Mouse (Mus musculus) limb, embryonic 11.5 days (tissue): ENCODE data around the gene Tmem248. TPM values are rescaled to one million over a fixed set of nuclear protein-coding genes. Genes with fewer than 3 reads are reported as not detected.

Experiments used
- ATAC-seq: fragments of 200-750 bp; cut with Nextera tagmentation; 2 replicates; pipeline ENCODE4 v1.8.0; 2017; ENCODE audit warnings: low read depth; ENCODE audit not compliant: insufficient number of reproducible peaks, low FRiP score, low TSS enrichment
- DNase-seq: peaks from one replicate; pipeline ENCODE4 v3.0.0-alpha.2; 2015; ENCODE audit warnings: low spot score
- H3K27ac ChIP-seq: fragments of 300-500 bp; sonication (generic); replicated peaks from 2 replicates; pipeline ENCODE4 v1.5.1; 2014; ENCODE audit warnings: low read depth, mild to moderate bottlenecking, low read length
- H3K27me3 ChIP-seq: fragments of 300-500 bp; sonication (generic); 2 replicates; pipeline ENCODE4 v1.6.1; 2014; ENCODE audit warnings: mild to moderate bottlenecking, low read length, mixed read lengths; ENCODE audit not compliant: control insufficient read depth, insufficient read depth
- H3K36me3 ChIP-seq: fragments of 300-500 bp; sonication (generic); 2 replicates; pipeline ENCODE4 v1.6.1; 2014; ENCODE audit warnings: mild to moderate bottlenecking, low read length, moderate library complexity, mixed read lengths; ENCODE audit not compliant: control insufficient read depth, insufficient read depth
- H3K4me1 ChIP-seq: fragments of 300-500 bp; sonication (generic); 2 replicates; pipeline ENCODE4 v1.6.1; 2014; ENCODE audit warnings: low read length, mixed read lengths; ENCODE audit not compliant: control insufficient read depth, insufficient read depth
- H3K4me2 ChIP-seq: fragments of 300-500 bp; sonication (generic); 2 replicates; pipeline ENCODE4 v1.6.1; 2014; ENCODE audit warnings: low read depth, mild to moderate bottlenecking, moderate library complexity; ENCODE audit not compliant: severe bottlenecking
- H3K4me3 ChIP-seq: fragments of 300-500 bp; sonication (generic); 2 replicates; pipeline ENCODE4 v1.5.1; 2014; ENCODE audit warnings: low read depth, low read length
- H3K9ac ChIP-seq: fragments of 300-500 bp; sonication (generic); 2 replicates; pipeline ENCODE4 v1.6.1; 2014; ENCODE audit warnings: mild to moderate bottlenecking, low read length
- H3K9me3 ChIP-seq: fragments of 300-500 bp; sonication (generic); 2 replicates; pipeline ENCODE4 v1.6.1; 2016; ENCODE audit warnings: low read length; ENCODE audit not compliant: control insufficient read depth
- WGBS: fragments of 180-500 bp; shearing (Covaris S2); extraction: QIAGEN DNeasy Blood & Tissue Kit; methylation state at CpG from one replicate; pipeline ENCODE4 v1.1.7; 2014; 5-methylcytosine and 5-hydroxymethylcytosine counted together
- polyA plus RNA-seq: library from polyadenylated mRNA; unstranded; fragments of >200 nt; fragmentation: Nextera tagmentation; extraction: Ambion mirVana; gene quantifications from 2 replicates; pipeline ENCODE4 v1.2.1, GENCODE M21; 2014

Gene Tmem248
- polyA plus RNA-seq, 1 experiment from 2014 or later: 36.0 TPM

GRCm38 (mm10) chr5:130181740-130182540, 34.9 kb upstream of the Tmem248 start:
- H3K4me1 ChIP-seq: no peaks in the 10 kb centered on the region
- H3K9ac ChIP-seq: no peak overlapping the region
- ATAC-seq (no peak), DNase-seq (no peak)
- H3K4me2 ChIP-seq: no peak overlapping the region
- H3K27ac ChIP-seq: no peak overlapping the region
- no peaks in the 10 kb centered on the region for H3K36me3 ChIP-seq
- H3K9me3 ChIP-seq: no peaks in the 10 kb centered on the region
- H3K27me3 ChIP-seq: no peaks in the 10 kb centered on the region
- 91% methylated on average over 6 of the region's 6 CpGs for WGBS
- no peak overlapping the region for H3K4me3 ChIP-seq

GRCm38 (mm10) chr5:130182541-130182821, 34.4 kb upstream of the Tmem248 start:
- 90% methylated on average over 3 of the region's 3 CpGs for WGBS

GRCm38 (mm10) chr5:130184193-130184856, 32.6 kb upstream of the Tmem248 start:
- Histone ChIP-seq H3K27me3 (no peaks in the 10 kb centered on the region), H3K36me3 (no peaks in the 10 kb centered on the region; the same call in 1 of the 2 replicates), H3K4me2 (no peak overlapping the region), H3K27ac (no peak overlapping the region), H3K9me3 (no peaks in the 10 kb centered on the region), H3K4me3 (no peak overlapping the region), H3K4me1 (no peaks in the 10 kb centered on the region), H3K9ac (no peak overlapping the region)
- 80% methylated on average over 9 of the region's 9 CpGs for WGBS
- DNase-seq: no peak
- ATAC-seq: no peak

More at GRCm38 (mm10) chr5:130182541-130182821, 34.4 kb upstream of the Tmem248 start:
- no peaks in the 10 kb centered on the region for H3K36me3 ChIP-seq
- no peak overlapping the region for H3K4me2 ChIP-seq
- no peaks in the 10 kb centered on the region for H3K4me1 ChIP-seq
- DNase-seq (no peak), ATAC-seq (no peak)
- no peaks in the 10 kb centered on the region for H3K27me3 ChIP-seq
- no peaks in the 10 kb centered on the region for H3K9me3 ChIP-seq
- no peak overlapping the region for H3K4me3 ChIP-seq
- no peak overlapping the region for H3K9ac ChIP-seq
- no peak overlapping the region for H3K27ac ChIP-seq

- Histone ChIP-seq H3K9ac (no peak overlapping the region), H3K27me3 (no peaks in the 10 kb centered on the region), H3K4me1 (no peaks in the 10 kb centered on the region), H3K36me3 (no peaks in the 10 kb centered on the region; the same call in 1 of the 2 replicates), H3K27ac (no peak overlapping the region), H3K4me3 (no peak overlapping the region), H3K4me2 (no peak overlapping the region), H3K9me3 (no peaks in the 10 kb centered on the region)
- ATAC-seq: no peak
- no peak for DNase-seq
- 89% methylated on average over 6 of the region's 6 CpGs for WGBS
Observed at GRCm38 (mm10) chr5:130185312-130185711, 31.6 kb upstream of the Tmem248 start.

- DNase-seq (no peak), ATAC-seq (no peak)
- no peaks in the 10 kb centered on the region for H3K4me1 ChIP-seq
- H3K27me3 ChIP-seq: no peaks in the 10 kb centered on the region
- H3K9me3 ChIP-seq: no peaks in the 10 kb centered on the region
- WGBS: 77% methylated on average over 7 of the region's 7 CpGs
- H3K27ac ChIP-seq: no peak overlapping the region
- H3K4me2 ChIP-seq: no peak overlapping the region
- no peak overlapping the region for H3K4me3 ChIP-seq
- peaks cover 2% of the 10 kb centered on the region; the same call in 1 of the 2 replicates for H3K36me3 ChIP-seq
- H3K9ac ChIP-seq: no peak overlapping the region
Observed at GRCm38 (mm10) chr5:130187383-130187782, 29.5 kb upstream of the Tmem248 start.

GRCm38 (mm10) chr5:130190909-130191308, 26.0 kb upstream of the Tmem248 start:
- 93% methylated on average over 6 of the region's 6 CpGs for WGBS
- Histone ChIP-seq H3K27ac (no peak overlapping the region), H3K4me1 (no peaks in the 10 kb centered on the region), H3K9me3 (no peaks in the 10 kb centered on the region), H3K4me2 (no peak overlapping the region), H3K4me3 (no peak overlapping the region), H3K36me3 (peaks cover 2% of the 10 kb centered on the region; the same call in 1 of the 2 replicates), H3K9ac (no peak overlapping the region), H3K27me3 (no peaks in the 10 kb centered on the region)
- DNase-seq (no peak), ATAC-seq (no peak)

- H3K4me3 ChIP-seq: no peak overlapping the region
- H3K27me3 ChIP-seq: no peaks in the 10 kb centered on the region
- no peak overlapping the region for H3K4me2 ChIP-seq
- no peak overlapping the region for H3K9ac ChIP-seq
- peaks cover 2% of the 10 kb centered on the region; the same call in 1 of the 2 replicates for H3K36me3 ChIP-seq
- DNase-seq (no peak), ATAC-seq (no peak)
- no peaks in the 10 kb centered on the region for H3K4me1 ChIP-seq
- WGBS: 77% methylated on average over 6 of the region's 6 CpGs
- no peaks in the 10 kb centered on the region for H3K9me3 ChIP-seq
- H3K27ac ChIP-seq: no peak overlapping the region
Observed at GRCm38 (mm10) chr5:130191865-130192264, 25.0 kb upstream of the Tmem248 start.

- peaks cover 2% of the 10 kb centered on the region; the same call in 1 of the 2 replicates for H3K36me3 ChIP-seq
- no peaks in the 10 kb centered on the region for H3K27me3 ChIP-seq
- 94% methylated on average over 2 of the region's 2 CpGs for WGBS
- no peak overlapping the region for H3K9ac ChIP-seq
- H3K4me2 ChIP-seq: no peak overlapping the region
- no peak for DNase-seq
- H3K27ac ChIP-seq: no peak overlapping the region
- H3K4me3 ChIP-seq: no peak overlapping the region
- no peaks in the 10 kb centered on the region for H3K9me3 ChIP-seq
- H3K4me1 ChIP-seq: no peaks in the 10 kb centered on the region
- ATAC-seq: no peak
Observed at GRCm38 (mm10) chr5:130192356-130192944, 24.4 kb upstream of the Tmem248 start.
